Mouse (Mus musculus) liver, adult 2 months (tissue): ENCODE measurements around the gene Slc24a1. TPM values are rescaled to one million over a fixed set of nuclear protein-coding genes. Genes with fewer than 3 reads are reported as not detected.

Experiments
- DNase-seq: peaks from one replicate; pipeline ENCODE4 v3.0.0-alpha.2; 2011; ENCODE audit warnings: low read depth, low spot score; ENCODE audit errors: extremely low read depth
- H3K27ac ChIP-seq: fragments of 200-500 bp; replicated peaks from 2 replicates; pipeline ENCODE4 v1.5.1; 2012; ENCODE audit warnings: low read depth, mild to moderate bottlenecking, control low read depth, inconsistent platforms, low read length; ENCODE audit not compliant: insufficient read depth
- H3K27me3 ChIP-seq: fragments of 200-500 bp; 2 replicates; pipeline ENCODE4 v1.6.1; 2012; ENCODE audit warnings: mild to moderate bottlenecking, moderate library complexity, low read length, inconsistent platforms; ENCODE audit not compliant: control insufficient read depth, insufficient read depth
- H3K36me3 ChIP-seq: fragments of 200-500 bp; 2 replicates; pipeline ENCODE4 v1.6.1; 2012; ENCODE audit warnings: low read length, inconsistent platforms; ENCODE audit not compliant: control insufficient read depth, insufficient read depth
- H3K4me1 ChIP-seq: fragments of 200-500 bp; 2 replicates; pipeline ENCODE4 v1.6.1; 2011; ENCODE audit warnings: low read length; ENCODE audit not compliant: control insufficient read depth, insufficient read depth
- H3K4me3 ChIP-seq: fragments of 200-500 bp; 2 replicates; pipeline ENCODE4 v1.5.1; 2011; ENCODE audit warnings: low read depth, mild to moderate bottlenecking, control low read depth, low read length, moderate library complexity; ENCODE audit not compliant: insufficient read depth
- H3K79me2 ChIP-seq: fragments of 200-500 bp; 2 replicates; pipeline ENCODE4 v1.6.1; 2012; ENCODE audit warnings: inconsistent platforms, mild to moderate bottlenecking, low read length, moderate library complexity; ENCODE audit not compliant: control insufficient read depth, insufficient read depth
- H3K9ac ChIP-seq: fragments of 200-500 bp; 2 replicates; pipeline ENCODE4 v1.6.1; 2012; ENCODE audit warnings: low read depth, mild to moderate bottlenecking, control low read depth, inconsistent platforms, low read length
- CTCF ChIP-seq: fragments of 200-500 bp; IDR thresholded peaks from 2 replicates; pipeline ENCODE4 v1.5.1; 2011; ENCODE audit warnings: low read depth, low read length, control low read depth
- POLR2A ChIP-seq: fragments of 200-500 bp; IDR thresholded peaks from 2 replicates; pipeline ENCODE4 v1.6.1; 2011; ENCODE audit warnings: low read length, control low read depth; ENCODE audit not compliant: insufficient read depth; ENCODE audit errors: extremely low read depth
- WGBS: fragments of 180-500 bp; shearing (Covaris S2); methylation state at CpG from one replicate; pipeline ENCODE4 v1.1.7; 2018; 5-methylcytosine and 5-hydroxymethylcytosine counted together
- polyA plus RNA-seq: library from polyadenylated mRNA; depleted of rRNA; stranded (reverse); fragments of >200 nt; gene quantifications from 2 replicates; pipeline ENCODE4 v1.2.3, GENCODE M21; 2012
- total RNA-seq: library from RNA; depleted of rRNA; stranded (reverse); fragments of >200 nt; gene quantifications from 2 replicates; pipeline ENCODE4 v1.2.3, GENCODE M21; 2014

Gene Slc24a1
- total and polyA plus RNA-seq, 2 experiments, result not detected

DNA sequence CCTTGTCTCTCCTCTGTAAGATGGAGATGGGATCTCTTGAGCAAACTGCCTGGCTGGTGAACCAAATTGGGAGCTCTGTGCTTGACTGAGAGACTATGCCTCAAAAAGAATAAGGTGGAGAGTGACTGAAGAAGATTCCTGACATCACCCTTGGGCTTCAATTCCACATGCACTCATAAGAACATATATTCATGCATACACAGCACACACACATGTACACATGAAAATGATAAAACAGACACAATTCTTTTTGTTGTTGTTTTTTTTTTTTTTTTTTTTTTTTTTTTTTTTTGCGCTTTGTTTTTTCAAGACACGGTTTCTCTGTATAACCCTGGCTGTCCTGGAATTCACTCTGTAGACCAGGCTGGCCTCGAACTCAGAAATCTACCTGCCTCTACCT lies 5.9 kb upstream of the Slc24a1 start:
- Histone ChIP-seq H3K36me3 (no peaks in the 10 kb centered on the region), H3K9ac (no peak overlapping the region), H3K4me1 (peaks cover 9% of the 10 kb centered on the region), H3K27me3 (no peaks in the 10 kb centered on the region), H3K27ac (no peak overlapping the region), H3K4me3 (no peak overlapping the region), H3K79me2 (0 out of 2 replicates have a peak, but pooled peaks cover 1% of the 10 kb centered on the region)
- no peak for DNase-seq
- TF ChIP-seq CTCF, result no peak
- TF ChIP-seq POLR2A, result no peak
- WGBS, result 89% methylated on average over 3 of the region's 3 CpGs

DNA sequence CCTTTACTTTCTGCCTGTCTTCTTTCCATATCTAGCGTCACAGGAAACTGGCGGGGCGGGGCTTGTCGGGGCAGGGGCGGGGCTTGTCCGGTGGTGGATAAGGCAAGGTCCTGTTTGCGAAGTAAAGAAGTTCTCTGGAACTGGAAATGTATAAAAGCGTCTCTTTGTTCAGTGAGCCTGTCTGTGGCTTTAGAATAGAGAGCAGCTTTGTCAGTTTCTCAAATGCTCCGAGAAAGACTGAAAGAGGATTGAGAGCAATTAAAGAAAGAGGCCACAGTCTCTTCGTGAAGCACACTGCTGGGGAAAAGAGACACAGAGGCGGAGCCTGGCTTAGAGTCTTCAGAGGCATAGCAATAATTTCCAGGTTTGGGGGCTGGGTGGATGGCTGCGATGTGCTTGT lies 4.9 kb upstream of the Slc24a1 start:
- Histone ChIP-seq H3K79me2 (no peaks in the 10 kb centered on the region), H3K36me3 (no peaks in the 10 kb centered on the region), H3K27me3 (no peaks in the 10 kb centered on the region), H3K4me3 (no peak overlapping the region; the same call in 1 of the 2 replicates), H3K4me1 (peaks cover 3% of the 10 kb centered on the region), H3K9ac (no peak overlapping the region), H3K27ac (no peak overlapping the region; the same call in 1 of the 2 replicates)
- WGBS, result 8% methylated on average over 12 of the region's 12 CpGs
- TF ChIP-seq CTCF (no peak), POLR2A (no peak)
- DNase-seq, result peak; percentile 51

DNA sequence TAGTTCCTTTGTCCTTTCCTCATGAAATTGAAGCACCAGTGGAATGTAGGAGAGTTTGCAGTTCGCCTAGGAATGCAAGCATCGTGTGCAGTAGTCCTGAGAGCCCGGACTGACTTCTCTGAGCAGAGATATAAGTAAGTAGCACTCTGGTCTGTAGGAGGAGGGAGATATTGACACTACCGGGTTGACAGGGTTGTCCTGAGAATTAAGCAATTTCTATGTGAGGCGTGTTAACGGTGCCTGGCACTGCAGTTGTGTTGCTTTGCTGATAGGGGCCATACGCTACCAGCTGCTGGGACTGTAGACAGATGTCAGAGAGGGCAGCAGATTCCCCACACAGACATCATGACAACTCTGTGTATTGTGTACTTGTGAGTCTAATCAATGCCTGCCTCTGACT lies 1.8 kb upstream of the Slc24a1 start:
- no peak for DNase-seq
- Histone ChIP-seq H3K36me3 (no peaks in the 10 kb centered on the region), H3K27ac (no peak overlapping the region), H3K4me3 (no peak overlapping the region), H3K27me3 (no peaks in the 10 kb centered on the region), H3K79me2 (no peaks in the 10 kb centered on the region), H3K4me1 (peaks cover 3% of the 10 kb centered on the region; the same call in 1 of the 2 replicates), H3K9ac (no peak overlapping the region)
- TF ChIP-seq CTCF, result no peak
- TF ChIP-seq POLR2A, result no peak
- 27% methylated on average over 7 of the region's 7 CpGs for WGBS

DNA sequence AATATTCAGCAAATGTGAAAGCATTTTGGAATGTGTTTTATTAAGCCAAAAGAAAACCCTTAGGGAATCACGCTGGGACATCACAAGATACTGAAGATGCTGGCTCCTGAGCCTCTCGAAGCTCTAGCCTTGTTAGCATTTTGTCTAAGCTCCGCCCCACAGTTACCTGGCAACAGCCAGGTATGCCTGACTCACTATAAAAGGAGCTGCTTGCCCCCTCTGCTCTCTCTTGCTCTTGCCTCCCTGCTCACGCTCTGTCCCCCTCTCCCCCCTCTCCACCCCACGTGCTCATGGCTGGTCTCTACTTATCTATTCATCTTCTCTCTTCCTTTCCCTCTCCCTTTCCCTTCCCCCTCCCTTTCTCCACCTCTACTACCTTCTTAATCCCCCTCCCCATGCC lies 648 bp upstream of the Slc24a1 start:
- DNase-seq, result no peak

DNA sequence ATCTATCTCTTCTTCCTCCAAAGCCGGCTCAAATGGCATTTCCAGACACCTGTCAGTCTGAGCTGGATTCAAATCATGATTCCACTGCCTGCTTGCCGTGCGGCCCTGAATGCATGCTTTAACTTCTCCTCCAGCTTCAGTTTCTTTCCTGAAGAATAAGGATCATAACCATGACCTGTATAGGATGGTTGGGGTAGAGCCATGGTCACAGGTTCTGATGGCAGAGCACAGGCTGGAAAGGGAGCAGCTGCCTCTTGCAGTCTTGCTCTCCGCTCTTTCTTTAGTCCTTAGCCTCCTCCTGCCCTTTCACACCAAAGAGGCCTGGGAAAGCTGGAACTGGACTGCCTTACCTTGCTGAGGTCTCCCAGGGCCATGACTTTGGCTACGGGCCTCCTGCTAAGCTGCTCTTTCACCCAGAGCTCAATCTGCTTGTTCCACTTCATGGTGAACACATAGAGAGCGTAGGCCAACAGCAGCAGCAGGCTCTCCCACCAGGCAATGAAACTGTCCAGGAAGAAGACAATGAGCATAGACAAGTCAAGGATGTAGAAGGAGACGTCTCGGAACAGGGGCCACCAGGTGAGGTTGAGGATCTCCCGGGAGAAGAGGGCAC lies 3.8 kb downstream of the Slc24a1 start:
- Histone ChIP-seq H3K9ac (no peak overlapping the region), H3K36me3 (no peaks in the 10 kb centered on the region), H3K79me2 (no peaks in the 10 kb centered on the region), H3K4me3 (no peak overlapping the region), H3K27me3 (no peaks in the 10 kb centered on the region), H3K27ac (no peak overlapping the region), H3K4me1 (no peaks in the 10 kb centered on the region)
- TF ChIP-seq CTCF (no peak), POLR2A (no peak)
- DNase-seq, result no peak
- WGBS, result 88% methylated on average over 9 of the region's 9 CpGs

More for the DNA sequence above, 648 bp upstream of the Slc24a1 start:
- TF ChIP-seq CTCF, result no peak
- TF ChIP-seq POLR2A, result no peak
- Histone ChIP-seq H3K4me1 (peaks cover 3% of the 10 kb centered on the region; the same call in 1 of the 2 replicates), H3K9ac (no peak overlapping the region), H3K27me3 (no peaks in the 10 kb centered on the region), H3K36me3 (no peaks in the 10 kb centered on the region), H3K27ac (no peak overlapping the region), H3K4me3 (no peak overlapping the region), H3K79me2 (no peaks in the 10 kb centered on the region)
- 65% methylated on average over 5 of the region's 5 CpGs for WGBS

DNA sequence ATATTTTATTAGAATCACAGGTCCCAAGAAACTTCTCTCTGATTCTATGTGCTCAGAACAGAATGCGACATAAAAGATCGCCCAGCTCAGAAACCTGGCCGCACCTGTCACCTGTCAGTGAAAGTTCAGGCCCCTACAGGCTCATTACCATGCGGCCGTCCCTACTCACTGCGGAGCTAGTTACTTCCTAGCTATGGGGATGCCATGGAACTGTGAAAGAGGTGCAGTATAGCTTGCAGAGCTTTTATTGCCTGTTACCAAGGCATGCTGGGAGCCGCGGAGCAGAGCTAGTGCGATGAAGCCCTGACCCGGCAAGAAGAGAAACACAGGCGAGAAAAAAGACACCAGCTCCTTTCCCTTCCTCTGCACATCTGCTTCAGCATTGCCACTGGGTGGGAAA lies 7.4 kb downstream of the Slc24a1 start:
- H3K27me3 ChIP-seq, result no peaks in the 10 kb centered on the region
- no peak overlapping the region for H3K4me3 ChIP-seq
- H3K9ac ChIP-seq, result no peak overlapping the region
- H3K27ac ChIP-seq, result no peak overlapping the region
- H3K4me1 ChIP-seq, result no peaks in the 10 kb centered on the region
- 83% methylated on average over 11 of the region's 11 CpGs for WGBS
- H3K79me2 ChIP-seq, result no peaks in the 10 kb centered on the region
- DNase-seq, result no peak
- H3K36me3 ChIP-seq, result no peaks in the 10 kb centered on the region
- TF ChIP-seq CTCF (no peak), POLR2A (no peak)
